Mouse (Mus musculus) liver, embryonic 16.5 days (tissue): ENCODE results near the gene Dock10. TPM values are rescaled to one million over a fixed set of nuclear protein-coding genes. Genes with fewer than 3 reads are reported as not detected.

ENCODE experiments used
- ATAC-seq: fragments of 200-750 bp; cut with Nextera tagmentation; 2 replicates; pipeline ENCODE4 v1.8.0; 2017; ENCODE audit warnings: low read depth, mild to moderate bottlenecking, moderate number of reproducible peaks, moderate library complexity
- H3K27ac ChIP-seq: fragments of 300-500 bp; sonication (generic); 2 replicates; pipeline ENCODE4 v1.5.1; 2014; ENCODE audit warnings: mild to moderate bottlenecking, low read length
- H3K27me3 ChIP-seq: fragments of 300-500 bp; sonication (generic); 2 replicates; pipeline ENCODE4 v1.6.1; 2014; ENCODE audit warnings: low read depth, low read length, mixed read lengths; ENCODE audit not compliant: control insufficient read depth, insufficient read depth
- H3K36me3 ChIP-seq: fragments of 300-500 bp; sonication (generic); 2 replicates; pipeline ENCODE4 v1.6.1; 2014; ENCODE audit warnings: mild to moderate bottlenecking; ENCODE audit not compliant: control insufficient read depth, insufficient read depth
- H3K4me1 ChIP-seq: fragments of 300-500 bp; sonication (generic); 2 replicates; pipeline ENCODE4 v1.6.1; 2014; ENCODE audit warnings: low read depth, low read length, mixed read lengths; ENCODE audit not compliant: control insufficient read depth
- H3K4me2 ChIP-seq: fragments of 300-500 bp; sonication (generic); 2 replicates; pipeline ENCODE4 v1.6.1; 2014; ENCODE audit warnings: low read depth, low read length, mixed read lengths
- H3K4me3 ChIP-seq: fragments of 300-500 bp; sonication (generic); 2 replicates; pipeline ENCODE4 v1.5.1; 2014; ENCODE audit warnings: low read depth, mild to moderate bottlenecking, low read length
- H3K9ac ChIP-seq: fragments of 300-500 bp; sonication (generic); 2 replicates; pipeline ENCODE4 v1.6.1; 2014; ENCODE audit warnings: low read depth, low read length
- H3K9me3 ChIP-seq: fragments of 300-500 bp; sonication (generic); replicated peaks from 2 replicates; pipeline ENCODE4 v1.6.1; 2016; ENCODE audit warnings: low read length; ENCODE audit not compliant: control insufficient read depth
- WGBS: fragments of 180-500 bp; shearing (Covaris S2); extraction: QIAGEN DNeasy Blood & Tissue Kit; methylation state at CpG from one replicate; pipeline ENCODE4 v1.1.7; 2014; ENCODE audit not compliant: insufficient replicate concordance; 5-methylcytosine and 5-hydroxymethylcytosine counted together
- polyA plus RNA-seq: library from polyadenylated mRNA; unstranded; fragments of >200 nt; fragmentation: Nextera tagmentation; extraction: Ambion mirVana; gene quantifications from 2 replicates; pipeline ENCODE4 v1.2.1, GENCODE M21; 2015

Dock10 gene
- polyA plus RNA-seq, 1 experiment from 2014 or later, result 3.1 TPM

GRCm38 (mm10) chr1:80671730-80672129 lies 86.6 kb downstream of the Dock10 start:
- no peaks in the 10 kb centered on the region for H3K9me3 ChIP-seq
- H3K4me2 ChIP-seq, result no peak overlapping the region
- H3K4me1 ChIP-seq, result no peaks in the 10 kb centered on the region
- no peak overlapping the region for H3K27ac ChIP-seq
- H3K27me3 ChIP-seq, result no peaks in the 10 kb centered on the region
- WGBS, result 42% methylated on average over 3 of the region's 3 CpGs
- H3K36me3 ChIP-seq, result no peaks in the 10 kb centered on the region
- no peak overlapping the region for H3K4me3 ChIP-seq
- H3K9ac ChIP-seq, result no peak overlapping the region
- ATAC-seq, result no peak

GRCm38 (mm10) chr1:80671056-80671455 lies 87.3 kb downstream of the Dock10 start:
- 51% methylated on average over 5 of the region's 5 CpGs for WGBS
- Histone ChIP-seq H3K4me3 (no peak overlapping the region), H3K9ac (no peak overlapping the region), H3K27ac (no peak overlapping the region), H3K4me2 (no peak overlapping the region), H3K4me1 (no peaks in the 10 kb centered on the region), H3K9me3 (no peaks in the 10 kb centered on the region), H3K36me3 (no peaks in the 10 kb centered on the region), H3K27me3 (no peaks in the 10 kb centered on the region)
- ATAC-seq, result no peak

DNA sequence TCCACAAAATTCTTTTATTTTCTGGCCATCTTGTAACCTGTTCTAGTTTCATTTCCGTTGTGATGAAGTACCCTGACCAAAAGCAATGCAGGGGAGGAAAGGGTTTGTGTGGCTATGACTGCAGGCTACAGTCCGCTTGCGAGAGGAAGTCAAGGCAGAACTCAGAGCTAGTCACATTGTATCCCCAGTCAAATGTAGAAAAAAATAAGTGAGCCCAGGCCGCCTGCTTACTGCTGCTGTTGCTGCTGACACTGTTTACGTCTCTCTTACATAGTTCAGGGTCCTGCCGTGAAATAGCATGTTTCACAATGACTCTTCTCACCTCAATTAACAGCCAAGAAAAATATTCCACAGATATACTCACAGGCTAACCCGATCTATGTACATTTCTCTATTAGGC lies 87.9 kb downstream of the Dock10 start:
- Histone ChIP-seq H3K27ac (no peak overlapping the region), H3K9ac (no peak overlapping the region), H3K9me3 (no peaks in the 10 kb centered on the region), H3K4me3 (no peak overlapping the region), H3K27me3 (no peaks in the 10 kb centered on the region), H3K4me1 (no peaks in the 10 kb centered on the region), H3K4me2 (no peak overlapping the region), H3K36me3 (no peaks in the 10 kb centered on the region)
- 48% methylated on average over 7 of the region's 7 CpGs for WGBS
- ATAC-seq, result no peak

DNA sequence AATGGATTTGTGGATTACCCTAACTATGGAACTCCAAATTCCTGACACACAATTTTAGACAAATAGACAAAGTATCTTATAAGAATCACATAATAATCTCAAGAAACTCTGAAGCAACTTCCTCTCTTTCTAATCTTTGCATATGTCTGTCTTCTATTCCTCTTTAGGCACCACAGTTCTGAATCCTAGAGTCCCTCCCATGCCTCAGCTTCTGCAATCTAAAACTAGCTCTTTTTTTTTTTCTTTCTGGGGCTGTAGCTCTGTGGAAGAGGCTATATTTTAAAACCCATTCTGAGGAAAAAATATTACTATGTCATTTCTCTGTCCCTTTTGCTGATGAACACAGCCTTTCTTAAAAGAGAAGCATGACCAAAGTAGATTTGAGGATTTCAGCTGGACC lies 92.6 kb downstream of the Dock10 start:
- Histone ChIP-seq H3K4me1 (no peaks in the 10 kb centered on the region), H3K4me3 (no peak overlapping the region), H3K27ac (no peak overlapping the region), H3K4me2 (no peak overlapping the region), H3K9me3 (no peaks in the 10 kb centered on the region), H3K9ac (no peak overlapping the region), H3K27me3 (no peaks in the 10 kb centered on the region), H3K36me3 (no peaks in the 10 kb centered on the region)
- no peak for ATAC-seq

DNA sequence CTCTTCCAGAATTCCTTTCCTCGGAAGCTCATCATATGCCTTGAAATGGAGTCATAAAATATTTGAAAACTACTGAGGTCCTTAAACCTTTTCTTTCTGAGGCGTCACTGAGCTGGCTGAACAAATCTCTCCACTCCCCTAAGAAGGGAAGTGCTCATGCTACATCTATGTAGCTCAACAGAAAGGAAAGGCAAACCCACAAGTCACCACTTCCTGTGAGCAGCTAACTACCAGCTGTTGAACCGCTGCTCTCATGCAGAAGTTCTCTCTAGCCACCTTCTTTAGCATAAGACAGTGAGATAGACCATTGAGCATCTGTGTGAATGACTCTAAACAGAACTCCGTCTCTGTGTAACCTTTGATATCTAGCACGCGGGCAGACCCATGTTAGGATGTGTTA lies 93.2 kb downstream of the Dock10 start:
- Histone ChIP-seq H3K4me2 (no peak overlapping the region), H3K9me3 (no peaks in the 10 kb centered on the region), H3K27me3 (no peaks in the 10 kb centered on the region), H3K36me3 (no peaks in the 10 kb centered on the region), H3K9ac (no peak overlapping the region), H3K4me3 (no peak overlapping the region), H3K4me1 (no peaks in the 10 kb centered on the region), H3K27ac (no peak overlapping the region)
- ATAC-seq, result no peak; the same call in 1 of the 2 replicates
- WGBS, result 34% methylated on average over 6 of the region's 6 CpGs

DNA sequence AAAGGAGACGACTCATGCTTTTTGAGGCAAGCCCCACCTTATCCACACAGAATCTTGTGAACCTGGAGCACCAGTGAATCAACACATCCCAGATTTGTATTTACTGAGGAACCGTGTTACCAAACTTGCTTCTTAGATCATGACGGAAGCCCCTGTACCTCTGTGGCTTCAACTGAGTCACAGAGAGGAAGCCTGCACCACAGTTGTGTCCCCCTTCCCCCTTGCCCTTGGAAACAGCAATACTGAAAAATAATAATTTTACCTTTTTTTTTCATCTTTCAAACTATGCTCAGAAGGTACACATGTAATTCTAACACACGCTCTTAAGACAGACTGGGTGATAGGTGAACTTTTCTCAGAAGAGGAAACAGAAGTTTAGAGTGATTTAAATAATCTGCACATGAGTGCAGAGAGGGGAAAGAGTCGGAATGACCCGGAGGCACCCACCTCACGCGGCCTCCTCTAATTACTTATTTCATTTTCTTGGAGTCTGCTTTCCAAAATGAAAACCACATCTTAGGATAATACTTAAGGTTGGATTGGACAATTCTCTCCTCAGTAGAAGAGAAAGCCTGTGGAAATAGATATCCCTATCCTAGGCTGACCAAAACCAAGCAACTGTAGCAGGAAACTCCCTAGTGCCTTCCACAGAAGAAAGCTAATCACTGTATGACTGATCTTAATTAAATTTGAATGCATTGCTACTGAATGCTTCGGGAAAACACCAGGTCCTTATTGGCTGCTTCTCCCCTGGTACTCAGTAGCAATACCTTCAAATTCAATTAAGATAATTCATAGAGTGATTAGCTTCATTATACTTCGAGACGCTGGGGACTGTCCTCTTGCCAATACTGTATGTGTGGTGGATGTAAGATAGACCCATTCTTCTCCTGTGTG lies 96.6 kb downstream of the Dock10 start:
- Histone ChIP-seq H3K36me3 (no peaks in the 10 kb centered on the region), H3K27me3 (no peaks in the 10 kb centered on the region), H3K9me3 (no peaks in the 10 kb centered on the region), H3K27ac (no peak overlapping the region), H3K4me3 (no peak overlapping the region), H3K4me2 (no peak overlapping the region), H3K9ac (no peak overlapping the region), H3K4me1 (no peaks in the 10 kb centered on the region)
- WGBS, result 40% methylated on average over 11 of the region's 11 CpGs
- ATAC-seq, result no peak

DNA sequence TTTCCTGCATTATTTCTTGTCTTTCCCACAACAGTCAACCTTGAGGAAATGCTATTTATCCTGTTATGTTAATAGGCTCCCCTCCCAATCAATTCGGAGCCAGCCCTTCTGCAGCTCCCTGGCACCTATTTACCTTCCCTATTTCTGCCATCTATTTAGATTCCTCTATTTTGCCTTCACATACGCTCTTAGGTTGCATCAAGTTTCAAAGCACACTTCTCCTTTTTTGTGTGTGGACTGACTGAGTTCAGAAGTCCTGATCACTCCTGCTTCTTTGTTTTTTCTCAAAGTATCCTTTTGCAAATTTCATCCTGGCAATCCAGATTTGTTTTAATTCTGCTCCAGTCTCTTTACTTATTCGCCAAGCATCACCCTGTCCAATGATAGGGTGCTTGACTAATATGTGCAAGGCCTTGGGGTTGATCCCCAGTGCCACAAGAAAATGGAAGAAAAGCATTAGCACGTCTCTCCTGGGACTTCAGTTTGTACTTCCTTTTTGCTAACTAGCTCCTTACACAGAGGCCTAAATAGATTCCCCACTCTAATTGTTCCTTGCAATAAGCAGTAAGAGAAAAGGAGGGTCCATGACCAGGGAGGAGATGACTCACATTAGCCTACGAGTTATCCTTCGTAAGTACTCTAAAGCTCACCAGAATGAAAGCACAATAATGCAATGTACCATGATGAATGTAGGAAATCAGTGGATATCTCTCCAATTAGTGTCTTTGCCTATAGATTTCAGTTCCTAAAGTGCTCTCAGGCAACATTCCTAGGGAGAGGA lies 98.7 kb downstream of the Dock10 start:
- no peaks in the 10 kb centered on the region for H3K36me3 ChIP-seq
- no peaks in the 10 kb centered on the region for H3K27me3 ChIP-seq
- no peak overlapping the region for H3K9ac ChIP-seq
- 55% methylated on average over 6 of the region's 6 CpGs for WGBS
- H3K4me2 ChIP-seq, result no peak overlapping the region
- no peak overlapping the region for H3K4me3 ChIP-seq
- H3K9me3 ChIP-seq, result no peaks in the 10 kb centered on the region
- no peaks in the 10 kb centered on the region for H3K4me1 ChIP-seq
- no peak for ATAC-seq
- no peak overlapping the region for H3K27ac ChIP-seq

DNA sequence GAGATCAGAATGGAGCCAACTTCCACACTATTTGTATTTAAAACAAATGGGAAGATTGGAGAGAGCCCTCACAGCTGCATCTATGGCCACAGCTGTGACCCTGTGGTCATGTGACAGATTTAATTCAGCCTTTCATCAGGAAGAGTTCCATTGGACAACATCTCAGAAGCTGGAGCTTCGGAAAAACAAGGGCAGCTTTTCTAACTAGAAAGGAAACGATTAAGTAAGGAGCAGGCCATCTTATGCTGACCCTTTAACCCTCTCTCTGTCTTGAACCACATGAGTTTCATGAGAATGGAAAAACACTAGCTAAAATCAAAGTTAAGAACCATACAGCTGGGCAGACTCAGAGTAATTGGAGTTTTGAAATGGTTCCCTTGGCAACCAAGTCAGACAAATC lies 101.9 kb downstream of the Dock10 start:
- no peak overlapping the region for H3K9ac ChIP-seq
- 69% methylated on average over 2 of the region's 2 CpGs for WGBS
- ATAC-seq, result no peak

GRCm38 (mm10) chr1:80655854-80656253 lies 102.5 kb downstream of the Dock10 start:
- WGBS, result 50% methylated on average over 1 of the region's 1 CpGs
- ATAC-seq, result no peak

More for the DNA sequence above, 101.9 kb downstream of the Dock10 start:
- Histone ChIP-seq H3K36me3 (no peaks in the 10 kb centered on the region), H3K27ac (no peak overlapping the region), H3K4me1 (no peaks in the 10 kb centered on the region), H3K4me2 (no peak overlapping the region), H3K27me3 (no peaks in the 10 kb centered on the region), H3K9me3 (no peaks in the 10 kb centered on the region), H3K4me3 (no peak overlapping the region)

More at GRCm38 (mm10) chr1:80655854-80656253, 102.5 kb downstream of the Dock10 start:
- H3K4me1 ChIP-seq, result no peaks in the 10 kb centered on the region
- H3K9ac ChIP-seq, result no peak overlapping the region
- H3K27me3 ChIP-seq, result no peaks in the 10 kb centered on the region
- H3K27ac ChIP-seq, result no peak overlapping the region
- no peak overlapping the region for H3K4me2 ChIP-seq
- H3K36me3 ChIP-seq, result no peaks in the 10 kb centered on the region
- no peaks in the 10 kb centered on the region for H3K9me3 ChIP-seq
- H3K4me3 ChIP-seq, result no peak overlapping the region
